1 mouse cellular context compared by ENCODE assay signal in the genomic region with DNA sequence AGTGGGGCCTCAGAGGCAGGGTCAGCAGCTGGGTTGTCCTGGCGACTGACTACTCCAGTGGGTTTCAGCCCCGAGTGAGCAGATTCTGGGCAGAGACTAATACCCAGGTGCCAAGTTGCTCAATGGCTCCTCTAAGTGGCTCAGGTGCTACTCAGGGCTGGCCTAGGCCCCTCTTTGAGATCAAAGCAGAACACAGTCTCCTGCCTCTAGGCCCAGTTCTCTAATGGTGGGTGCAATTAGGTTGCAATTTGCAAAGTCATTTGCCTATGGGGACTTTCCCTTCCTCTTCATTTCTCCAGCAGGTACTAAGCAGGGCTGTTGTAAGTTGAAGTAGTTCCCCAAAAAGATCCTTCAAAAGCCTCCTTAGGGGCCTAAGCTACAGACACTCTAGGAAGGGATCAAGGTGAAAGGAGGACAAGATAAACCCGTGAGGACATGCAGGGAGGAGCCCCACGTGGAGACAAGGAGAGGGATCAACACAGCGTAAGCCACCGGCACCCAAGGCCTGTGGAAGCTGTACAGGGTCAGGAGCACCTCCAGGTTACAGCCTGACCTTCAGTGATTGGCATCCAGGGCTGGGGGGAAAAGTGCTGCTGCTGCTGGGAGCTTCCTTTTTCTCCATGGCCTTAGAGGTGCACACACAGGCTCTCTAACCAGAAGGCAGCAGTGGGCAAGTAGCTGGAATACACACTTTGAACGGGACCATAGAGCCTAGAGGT.
A peak's percentile ranks its signal among the peaks of the same experiment; 100 is the strongest.
TF ChIP-seq lines count a peak whose summit lies in the region.

No protein-coding gene starts in this region.

TF ChIP-seq in CH12.LX, 34 proteins besides CTCF, POLR2A, EP300 and RAD21 (continued from another document):
- TF ChIP-seq JUN (IDR thresholded peaks at IDR 0.05; ENCODE audit: insufficient read depth, low read depth, low read length) (0 out of 2 replicates have a peak, but pooled peaks have one; percentile 21), ZMIZ1 (IDR thresholded peaks at IDR 0.05; ENCODE audit: low read depth, low read length) (no peak), RCOR1 (conservative IDR thresholded peaks at IDR 0.05; ENCODE audit: low read depth, low read length) (peak; percentile 15; the same call in 1 of the 2 replicates), MAZ (IDR thresholded peaks at IDR 0.05; ENCODE audit: low read depth, low read length) (no peak)
